Mouse (Mus musculus): ENCODE data around the gene Vmn1r178. TPM values are rescaled to one million over a fixed set of nuclear protein-coding genes. Genes with fewer than 3 reads are reported as not detected.
"Not testable (repeated sequence)": the region's sequence is repeated elsewhere in the genome, so short reads cannot be mapped to it uniquely, and the experiment has no call there.

Gene Vmn1r178
- total RNA-seq (2017): not detected in 2 replicates

DNA sequence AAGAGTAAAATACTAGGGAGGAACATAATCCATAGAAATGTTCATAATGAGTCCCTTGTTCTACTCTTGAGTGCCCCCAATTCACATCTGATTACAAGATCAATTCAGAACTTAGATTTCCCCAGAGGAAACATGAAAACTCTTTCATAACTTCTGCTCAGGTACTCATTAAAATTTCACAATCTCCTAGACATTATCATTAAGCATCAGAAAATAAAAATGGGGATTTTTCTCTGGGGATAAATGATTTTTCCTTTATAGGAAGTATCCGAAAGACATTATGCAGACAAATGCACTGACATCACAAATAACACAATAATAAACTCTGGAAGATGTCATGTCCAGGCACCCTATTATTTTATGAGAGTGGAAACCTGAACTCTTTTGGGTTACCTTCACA, at the start of gene Vmn1r178:
Gene Vmn1r178, plus strand, starts transcription at position 301 of the 400 bp plus-strand sequence.
- ATAC-seq (replicated peaks; ENCODE audit: low read depth, poor library complexity, severe bottlenecking): no peak

- ATAC-seq (replicated peaks; ENCODE audit: low read depth, poor library complexity, severe bottlenecking): not testable (repeated sequence)
These were observed 25.5 kb upstream of the Vmn1r178 start, which contains the start of gene Vmn1r177 for GRCm38 (mm10) chr7:23866349-23866748. TSS of gene Vmn1r177 (minus strand) at chr7:23866449.

DNA sequence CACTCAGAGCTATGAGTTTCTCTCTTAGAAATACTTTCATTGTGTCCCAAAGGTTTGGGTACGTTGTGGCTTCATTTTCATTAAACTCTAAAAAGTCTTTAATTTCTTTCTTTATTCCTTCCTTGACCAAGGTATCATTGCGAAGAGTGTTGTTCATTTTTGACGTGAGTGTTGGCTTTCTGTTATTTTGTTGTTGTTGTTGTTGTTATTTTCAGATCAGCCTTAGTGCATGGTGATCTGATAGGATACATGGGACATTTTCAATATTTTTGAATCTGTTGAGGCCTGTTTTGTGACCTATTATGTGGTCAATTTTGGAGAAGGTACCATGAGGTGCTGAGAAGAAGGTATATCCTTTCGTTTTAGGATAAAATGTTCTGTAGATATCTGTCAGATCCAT, 14.9 kb upstream of the Vmn1r178 start:
- not testable (repeated sequence) for ATAC-seq (replicated peaks; ENCODE audit: low read depth, poor library complexity, severe bottlenecking)

- no peak for ATAC-seq (replicated peaks; ENCODE audit: low read depth, poor library complexity, severe bottlenecking)
These were observed 34.9 kb downstream of the Vmn1r178 start, which contains the start of gene Vmn1r179 for GRCm38 (mm10) chr7:23926678-23927077. TSS of gene Vmn1r179 (plus strand) at chr7:23926978.

Other genes with a start within 250 kb of the Vmn1r178 start
- not detected in 2 replicates for gene Vmn1r172, start 233.7 kb upstream of the Vmn1r178 start, total RNA-seq (2017)
- not detected in 2 replicates for gene Vmn1r173, start 191.3 kb upstream of the Vmn1r178 start, total RNA-seq (2017)
- not detected in 2 replicates for gene Vmn1r174, start 139.7 kb upstream of the Vmn1r178 start, total RNA-seq (2017)
- not detected in 2 replicates for gene Vmn1r175, start 81.4 kb upstream of the Vmn1r178 start, total RNA-seq (2017)
- not detected in 2 replicates for gene Vmn1r176, start 54.6 kb upstream of the Vmn1r178 start, total RNA-seq (2017)
- not detected in 2 replicates for gene Vmn1r177, start 25.6 kb upstream of the Vmn1r178 start, total RNA-seq (2017)
- not detected in 2 replicates for gene Vmn1r179, start 35.0 kb downstream of the Vmn1r178 start, total RNA-seq (2017)
- gene Vmn1r180, start 58.6 kb downstream of the Vmn1r178 start, total RNA-seq (2017): not detected in 2 replicates
- not detected in 2 replicates for gene Vmn1r181, start 82.6 kb downstream of the Vmn1r178 start, total RNA-seq (2017)
- gene V1rd19, start 109.7 kb downstream of the Vmn1r178 start, total RNA-seq (2017): not detected in 2 replicates
- not detected in 2 replicates for gene Vmn1r183, start 161.2 kb downstream of the Vmn1r178 start, total RNA-seq (2017)
- gene Zfp180, start 189.9 kb downstream of the Vmn1r178 start, total RNA-seq (2017): 18.2 and 21.3 TPM in 2 replicates
- 0.39 and 0.78 TPM in 2 replicates for gene Zfp112, start 220.3 kb downstream of the Vmn1r178 start, total RNA-seq (2017)
- gene Zfp235, start 242.2 kb downstream of the Vmn1r178 start, total RNA-seq (2017): 6.3 and 7.4 TPM in 2 replicates

Data from common myeloid progenitor, adult 5-6 weeks (primary cell).